Mouse (Mus musculus) heart, embryonic 15.5 days (tissue): ENCODE data around the gene Txnrd2. TPM values are rescaled to one million over a fixed set of nuclear protein-coding genes. Genes with fewer than 3 reads are reported as not detected.
A peak's percentile ranks its signal among the peaks of the same experiment; 100 is the strongest.

Source experiments
- ATAC-seq: fragments of 200-750 bp; cut with Nextera tagmentation; replicated peaks from 2 replicates; pipeline ENCODE4 v1.8.0; 2017; ENCODE audit warnings: low read depth, moderate TSS enrichment; ENCODE audit not compliant: insufficient number of reproducible peaks, insufficient read depth, low FRiP score
- H3K27ac ChIP-seq: fragments of 300-500 bp; sonication (generic); 2 replicates; pipeline ENCODE4 v1.5.1; 2015; ENCODE audit warnings: mild to moderate bottlenecking, inconsistent platforms
- H3K27me3 ChIP-seq: fragments of 300-500 bp; sonication (generic); 2 replicates; pipeline ENCODE4 v1.6.1; 2015; ENCODE audit warnings: inconsistent platforms
- H3K36me3 ChIP-seq: fragments of 300-500 bp; sonication (generic); 2 replicates; pipeline ENCODE4 v1.6.1; 2015; ENCODE audit warnings: mild to moderate bottlenecking, inconsistent platforms
- H3K4me1 ChIP-seq: fragments of 300-500 bp; sonication (generic); replicated peaks from 2 replicates; pipeline ENCODE4 v1.6.1; 2015; ENCODE audit warnings: inconsistent platforms
- H3K4me2 ChIP-seq: fragments of 300-500 bp; sonication (generic); 2 replicates; pipeline ENCODE4 v1.6.1; 2015; ENCODE audit warnings: inconsistent platforms, mild to moderate bottlenecking, moderate library complexity
- H3K4me3 ChIP-seq: fragments of 300-500 bp; sonication (generic); 2 replicates; pipeline ENCODE4 v1.5.1; 2015; ENCODE audit warnings: mild to moderate bottlenecking, inconsistent platforms
- H3K9ac ChIP-seq: fragments of 300-500 bp; sonication (generic); 2 replicates; pipeline ENCODE4 v1.6.1; 2015; ENCODE audit warnings: mild to moderate bottlenecking, inconsistent platforms
- H3K9me3 ChIP-seq: fragments of 300-500 bp; sonication (generic); replicated peaks from 2 replicates; pipeline ENCODE4 v1.6.1; 2016; ENCODE audit warnings: inconsistent platforms
- WGBS: fragments of 180-500 bp; shearing (Covaris S2); methylation state at CpG from one replicate; pipeline ENCODE4 v1.1.7; 2015; ENCODE audit warnings: mixed read lengths; 5-methylcytosine and 5-hydroxymethylcytosine counted together
- polyA plus RNA-seq: library from polyadenylated mRNA; unstranded; fragments of >200 nt; fragmentation: Nextera tagmentation; extraction: Ambion mirVana; gene quantifications from 2 replicates; pipeline ENCODE4 v1.2.1, GENCODE M21; 2015

Txnrd2 gene
- polyA plus RNA-seq, 1 experiment from 2014 or later: 37.7 TPM

DNA sequence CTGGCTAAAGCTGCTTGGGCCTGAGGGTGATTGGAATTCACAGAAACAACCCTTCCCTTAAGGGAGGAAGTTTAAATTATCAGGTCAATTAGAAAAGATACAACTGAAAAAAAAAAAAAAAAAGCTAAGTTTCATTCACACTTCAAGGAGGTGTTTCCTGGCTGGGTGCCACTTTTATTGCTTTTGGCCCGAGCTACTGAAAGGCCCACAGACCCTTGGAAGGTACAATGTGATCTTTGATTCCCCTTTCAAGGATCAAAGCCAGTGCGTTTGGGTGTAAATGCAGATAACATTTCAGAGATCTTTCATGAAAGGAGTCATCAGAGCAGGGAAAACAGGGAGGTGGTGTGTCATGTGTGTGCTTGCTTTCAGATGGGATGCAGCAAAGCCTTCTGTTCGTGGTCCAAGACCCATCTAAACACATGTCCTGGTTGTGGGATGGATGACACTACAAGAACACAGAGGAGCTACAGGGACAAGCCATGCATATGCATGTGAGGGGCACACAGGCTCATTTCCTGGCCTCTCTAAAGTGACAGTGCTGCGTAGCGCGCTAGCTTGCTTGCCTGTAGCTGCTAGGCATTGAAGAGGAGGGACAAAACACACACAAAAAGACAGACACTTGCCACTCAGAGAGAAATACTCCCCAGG lies 71.8 kb downstream of the Txnrd2 start:
- Histone ChIP-seq H3K4me2 (peak overlapping the region; percentile 92), H3K9me3 (no peaks in the 10 kb centered on the region), H3K36me3 (peaks cover 7% of the 10 kb centered on the region; the same call in 1 of the 2 replicates), H3K4me1 (peaks cover 21% of the 10 kb centered on the region), H3K9ac (peak overlapping the region; percentile 90), H3K27ac (peak overlapping the region; percentile 84), H3K4me3 (peak overlapping the region; percentile 89), H3K27me3 (no peaks in the 10 kb centered on the region)
- 8% methylated on average over 6 of the region's 6 CpGs for WGBS
- ATAC-seq: peak; percentile 45

DNA sequence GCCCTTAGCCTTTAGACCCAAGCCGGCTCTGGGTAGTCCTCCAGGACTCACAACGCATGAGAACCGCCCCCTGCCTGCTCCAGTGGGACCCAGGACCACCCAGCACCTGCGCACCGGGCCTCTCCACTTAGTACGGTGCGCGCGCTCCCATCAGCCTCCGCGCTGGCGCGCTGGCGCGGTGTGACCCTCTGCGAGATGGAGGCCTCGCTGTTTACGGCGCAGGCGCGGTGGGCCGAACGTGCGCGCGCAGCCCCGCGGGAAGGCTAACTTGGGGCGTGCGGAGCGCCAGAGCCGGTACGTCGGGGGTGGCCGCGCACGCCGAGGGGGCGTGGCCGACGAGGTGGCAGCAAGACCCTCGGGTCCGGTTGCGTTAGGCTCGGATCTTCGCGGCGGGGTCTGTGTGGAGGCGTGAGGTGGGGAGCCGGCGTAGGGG lies 72.4 kb downstream of the Txnrd2 start, which contains the start of the genes Gnb1l and Rtl10:
Gene Gnb1l (plus strand): TSS at position 156 of the 433 bp plus-strand sequence.
Gene Rtl10 (plus strand): TSS at position 344 of the 433 bp plus-strand sequence.
- Histone ChIP-seq H3K36me3 (peaks cover 9% of the 10 kb centered on the region; the same call in 1 of the 2 replicates), H3K9me3 (no peaks in the 10 kb centered on the region), H3K27me3 (no peaks in the 10 kb centered on the region), H3K27ac (peak within 1 kb of the TSS; percentile 84), H3K9ac (peak within 1 kb of the TSS; percentile 90), H3K4me1 (peaks cover 21% of the 10 kb centered on the region), H3K4me2 (peak within 1 kb of the TSS; percentile 92), H3K4me3 (peak within 1 kb of the TSS; percentile 89)
- ATAC-seq: peak; percentile 96
- WGBS: under 1% methylated on average over 51 of the region's 51 CpGs

DNA sequence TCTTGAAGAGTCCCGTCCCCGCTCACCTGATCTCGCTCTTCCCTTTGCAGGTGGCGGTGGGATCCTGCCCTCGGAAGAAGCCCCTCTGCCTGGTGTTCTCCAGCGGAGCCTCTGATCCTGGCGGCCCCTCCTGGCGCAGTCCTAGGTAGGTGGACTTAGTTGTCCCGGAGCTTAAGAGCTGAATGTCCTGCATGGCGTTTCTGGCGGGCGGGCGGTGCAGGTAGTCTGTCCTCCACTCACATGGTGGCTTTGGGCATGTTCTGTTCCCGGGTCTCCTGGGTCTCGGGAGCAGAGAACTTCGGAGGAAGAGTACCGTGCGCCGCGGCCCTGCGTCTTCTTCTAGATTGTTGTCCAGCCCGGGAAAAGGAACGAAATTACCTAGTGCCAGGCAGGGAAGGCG lies 72.8 kb downstream of the Txnrd2 start:
- H3K4me2 ChIP-seq: peak overlapping the region; percentile 92
- no peak; the same call in 1 of the 2 replicates for ATAC-seq
- peaks cover 21% of the 10 kb centered on the region for H3K4me1 ChIP-seq
- peaks cover 10% of the 10 kb centered on the region; the same call in 1 of the 2 replicates for H3K36me3 ChIP-seq
- H3K4me3 ChIP-seq: peak overlapping the region; percentile 89
- H3K9ac ChIP-seq: peak overlapping the region; percentile 90
- H3K9me3 ChIP-seq: no peaks in the 10 kb centered on the region
- peak overlapping the region; percentile 57 for H3K27ac ChIP-seq
- no peaks in the 10 kb centered on the region for H3K27me3 ChIP-seq
- under 1% methylated on average over 22 of the region's 24 CpGs for WGBS

DNA sequence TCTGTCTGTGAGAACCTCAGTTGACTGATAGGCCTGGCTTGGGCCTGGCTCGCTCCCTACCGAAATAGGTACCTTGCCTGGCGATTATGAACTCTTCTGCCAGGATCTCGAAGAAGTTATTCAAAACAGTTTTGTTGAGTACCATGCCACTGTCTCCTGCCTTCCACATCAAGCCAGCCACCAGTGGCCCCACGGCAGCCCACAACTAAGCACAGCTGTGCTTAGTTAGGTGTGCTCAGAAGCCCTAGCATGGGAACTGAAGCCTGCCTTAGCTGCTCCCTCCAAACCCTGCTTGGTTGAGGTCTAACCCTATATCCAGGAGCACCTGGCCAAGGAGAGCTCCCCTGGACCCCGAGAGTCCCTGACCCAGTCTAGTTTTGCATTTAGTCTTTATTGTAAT lies 75.3 kb downstream of the Txnrd2 start:
- H3K27ac ChIP-seq: no peak overlapping the region
- peaks cover 21% of the 10 kb centered on the region for H3K4me1 ChIP-seq
- ATAC-seq: no peak
- no peak overlapping the region for H3K4me3 ChIP-seq
- H3K27me3 ChIP-seq: no peaks in the 10 kb centered on the region
- no peaks in the 10 kb centered on the region for H3K9me3 ChIP-seq
- WGBS: 92% methylated on average over 6 of the region's 6 CpGs
- H3K36me3 ChIP-seq: peaks cover 10% of the 10 kb centered on the region; the same call in 1 of the 2 replicates
- H3K9ac ChIP-seq: no peak overlapping the region
- H3K4me2 ChIP-seq: no peak overlapping the region

DNA sequence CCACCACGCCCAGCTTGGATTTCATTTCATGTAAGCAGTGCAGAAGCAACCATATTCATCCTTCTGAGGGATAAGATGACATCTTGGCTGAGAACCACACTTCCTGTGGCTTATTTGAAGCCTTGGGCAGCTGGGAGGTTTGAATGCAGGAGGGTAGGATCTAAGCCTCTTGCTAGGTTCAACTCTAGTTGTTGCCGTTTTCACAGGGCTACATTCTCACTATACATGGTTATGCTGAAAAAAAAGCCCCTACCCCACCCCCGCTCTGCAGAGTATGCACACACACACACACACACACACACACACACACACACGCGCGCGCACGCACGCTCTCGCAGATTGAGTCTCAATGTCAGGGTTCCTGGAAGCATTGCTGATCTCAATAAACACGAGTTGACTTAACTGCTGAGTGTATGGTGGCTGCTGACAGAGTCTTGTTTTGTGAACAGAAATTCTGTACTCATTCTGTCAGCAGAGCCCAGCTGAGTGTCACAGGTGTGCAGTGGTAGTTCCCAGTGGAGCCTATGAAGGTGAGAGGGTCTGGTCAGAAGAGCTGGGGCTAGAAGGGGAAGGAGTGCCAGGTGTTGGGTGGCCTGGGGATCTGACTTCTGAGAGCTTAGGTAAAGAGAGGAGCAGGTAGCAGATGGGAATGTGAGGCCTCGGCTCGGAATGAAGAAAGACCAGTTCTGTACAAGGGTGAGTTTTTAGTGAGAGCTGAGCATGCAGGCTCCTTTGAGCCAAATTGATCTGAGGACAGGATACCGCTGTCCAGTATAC lies 77.6 kb downstream of the Txnrd2 start:
- H3K27me3 ChIP-seq: no peaks in the 10 kb centered on the region
- H3K4me1 ChIP-seq: peaks cover 17% of the 10 kb centered on the region
- no peak for ATAC-seq
- WGBS: 88% methylated on average over 14 of the region's 14 CpGs
- H3K9ac ChIP-seq: no peak overlapping the region
- H3K9me3 ChIP-seq: no peaks in the 10 kb centered on the region
- H3K4me2 ChIP-seq: no peak overlapping the region
- no peak overlapping the region for H3K27ac ChIP-seq
- H3K4me3 ChIP-seq: no peak overlapping the region
- peaks cover 10% of the 10 kb centered on the region; the same call in 1 of the 2 replicates for H3K36me3 ChIP-seq

DNA sequence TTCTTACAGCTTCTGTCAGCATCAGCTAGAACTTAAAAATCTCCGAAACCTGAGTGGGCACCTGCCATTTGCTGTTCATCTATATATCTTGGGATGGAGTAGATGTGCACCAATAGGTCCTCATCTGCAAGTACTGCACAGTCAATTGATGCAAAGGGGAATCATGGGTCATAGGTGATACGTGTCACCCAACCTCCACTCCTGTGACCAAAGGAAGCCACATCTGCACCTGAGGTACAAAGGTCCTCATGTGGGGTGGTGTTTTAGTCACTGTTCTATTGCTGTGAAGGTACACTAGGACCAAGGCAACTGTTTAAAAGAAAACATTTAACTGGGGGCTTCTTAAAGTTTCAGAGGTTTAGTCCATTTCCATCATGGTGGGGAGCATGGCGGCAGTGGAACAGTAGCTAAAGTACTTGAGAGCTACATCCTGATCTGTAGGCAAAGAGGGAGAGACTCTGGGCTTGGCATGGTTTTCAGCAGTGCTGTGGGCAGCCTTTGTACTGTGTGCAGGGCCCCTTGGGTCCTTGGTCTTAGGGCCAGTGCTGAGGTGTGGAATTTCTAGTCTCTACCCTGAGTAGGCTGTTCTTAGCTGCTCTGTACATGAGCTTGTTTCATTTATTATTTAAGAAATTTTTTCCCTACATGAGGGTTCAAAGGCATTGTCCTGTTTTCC lies 80.5 kb downstream of the Txnrd2 start:
- no peak overlapping the region for H3K27ac ChIP-seq
- H3K9me3 ChIP-seq: no peaks in the 10 kb centered on the region
- no peaks in the 10 kb centered on the region for H3K27me3 ChIP-seq
- peaks cover 11% of the 10 kb centered on the region; the same call in 1 of the 2 replicates for H3K4me1 ChIP-seq
- ATAC-seq: no peak
- H3K9ac ChIP-seq: no peak overlapping the region
- H3K36me3 ChIP-seq: 0 out of 2 replicates have a peak, but pooled peaks cover 3% of the 10 kb centered on the region
- H3K4me3 ChIP-seq: no peak overlapping the region
- WGBS: 93% methylated on average over 3 of the region's 3 CpGs
- H3K4me2 ChIP-seq: no peak overlapping the region

DNA sequence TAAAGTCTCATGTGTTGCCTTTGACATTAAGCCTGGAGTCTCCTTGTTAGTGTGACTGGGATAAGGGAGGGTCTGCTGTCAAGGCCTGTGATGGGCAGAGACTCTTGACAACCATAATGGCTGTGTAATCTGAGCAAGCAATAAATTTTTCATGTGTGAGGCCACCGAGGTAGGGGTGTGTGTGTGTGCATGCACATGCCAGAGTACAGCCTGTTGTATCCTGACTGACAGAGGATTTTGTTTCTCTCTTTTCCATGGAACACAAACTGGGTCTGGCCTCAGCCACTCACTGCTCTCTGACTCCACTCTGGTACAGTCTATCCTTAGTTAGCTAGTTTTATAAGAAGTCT lies 81.0 kb downstream of the Txnrd2 start:
- Histone ChIP-seq H3K9ac (no peak overlapping the region), H3K36me3 (0 out of 2 replicates have a peak, but pooled peaks cover 3% of the 10 kb centered on the region), H3K4me3 (no peak overlapping the region), H3K4me1 (peaks cover 9% of the 10 kb centered on the region; the same call in 1 of the 2 replicates), H3K4me2 (no peak overlapping the region), H3K27ac (no peak overlapping the region), H3K9me3 (no peaks in the 10 kb centered on the region), H3K27me3 (no peaks in the 10 kb centered on the region)
- WGBS: 53% methylated on average over 1 of the region's 1 CpGs
- no peak for ATAC-seq

DNA sequence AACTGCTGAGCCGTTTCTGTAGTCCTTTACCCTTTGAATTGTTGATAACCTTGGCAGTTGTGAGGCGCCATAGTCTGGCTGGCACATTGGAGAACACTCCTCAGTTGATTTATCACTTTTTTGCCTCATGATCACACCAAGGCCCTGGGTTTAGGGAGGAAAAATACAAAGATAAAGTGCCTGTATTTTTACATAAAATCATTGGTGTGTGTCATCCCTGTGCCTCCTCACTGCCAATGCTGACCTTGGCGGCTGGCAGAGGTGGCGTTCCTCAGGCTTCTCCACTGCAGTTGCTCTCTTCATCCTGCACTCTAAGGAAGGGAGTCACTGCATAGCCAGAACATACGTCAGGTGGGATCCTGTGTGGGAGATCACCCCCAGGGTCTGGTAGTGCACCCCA lies 85.6 kb downstream of the Txnrd2 start:
- no peak overlapping the region for H3K4me2 ChIP-seq
- ATAC-seq: no peak
- H3K27me3 ChIP-seq: no peaks in the 10 kb centered on the region
- H3K27ac ChIP-seq: no peak overlapping the region
- H3K9ac ChIP-seq: no peak overlapping the region
- no peaks in the 10 kb centered on the region for H3K9me3 ChIP-seq
- WGBS: 77% methylated on average over 5 of the region's 5 CpGs
- no peak overlapping the region for H3K4me3 ChIP-seq
- peaks cover 7% of the 10 kb centered on the region; the same call in 1 of the 2 replicates for H3K4me1 ChIP-seq
- no peaks in the 10 kb centered on the region for H3K36me3 ChIP-seq

DNA sequence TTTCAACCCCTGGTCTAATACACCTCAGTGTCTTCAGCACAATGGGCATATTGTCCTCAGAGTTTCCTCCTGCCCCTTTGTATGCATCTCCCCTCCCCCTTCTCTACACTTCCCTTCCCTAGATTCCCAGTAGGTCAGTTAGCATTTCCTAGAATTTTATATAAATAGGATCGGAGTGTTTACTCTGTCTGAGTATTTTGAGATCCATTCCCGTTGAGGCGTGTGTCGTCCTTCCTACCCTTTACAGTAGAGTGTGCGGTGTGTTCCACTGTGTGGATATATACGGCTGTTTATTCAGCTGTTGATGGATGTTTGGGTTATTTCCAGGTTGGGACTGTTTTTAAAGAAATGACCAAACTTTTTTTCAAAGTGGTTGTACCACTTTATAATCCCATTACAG lies 87.3 kb downstream of the Txnrd2 start:
- Histone ChIP-seq H3K9me3 (no peaks in the 10 kb centered on the region), H3K4me2 (no peak overlapping the region), H3K4me3 (no peak overlapping the region), H3K9ac (no peak overlapping the region), H3K36me3 (no peaks in the 10 kb centered on the region), H3K27ac (no peak overlapping the region), H3K4me1 (peaks cover 7% of the 10 kb centered on the region; the same call in 1 of the 2 replicates), H3K27me3 (no peaks in the 10 kb centered on the region)
- ATAC-seq: no peak
- WGBS: 52% methylated on average over 6 of the region's 6 CpGs

DNA sequence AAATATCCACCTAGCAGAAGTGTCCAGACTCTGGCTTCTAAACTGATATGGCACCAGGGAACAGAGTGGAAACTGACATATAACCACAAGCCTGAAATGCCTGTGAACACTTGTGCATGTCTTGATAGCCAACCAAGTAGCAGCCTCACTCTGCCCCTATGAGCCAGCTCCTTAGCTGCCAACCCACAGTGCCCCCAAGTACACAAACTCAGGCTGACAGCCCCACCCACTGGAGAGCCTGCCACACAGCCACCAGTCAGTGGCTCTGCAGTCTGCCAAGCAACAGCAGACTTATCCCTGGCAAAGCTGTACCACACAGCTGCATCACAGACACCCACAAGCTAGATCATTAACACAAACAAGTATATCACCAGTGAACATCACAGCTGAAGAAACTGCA lies 91.9 kb downstream of the Txnrd2 start:
- no peak for ATAC-seq
- H3K9ac ChIP-seq: no peak overlapping the region

More for the DNA sequence above, 91.9 kb downstream of the Txnrd2 start:
- Histone ChIP-seq H3K36me3 (no peaks in the 10 kb centered on the region), H3K4me3 (no peak overlapping the region), H3K27ac (no peak overlapping the region), H3K9me3 (no peaks in the 10 kb centered on the region), H3K27me3 (no peaks in the 10 kb centered on the region), H3K4me2 (no peak overlapping the region), H3K4me1 (no peaks in the 10 kb centered on the region)
